Mouse (Mus musculus) adrenal gland, postnatal 10 days (tissue): Measurements from ENCODE around the gene Emsy. TPM values are rescaled to one million over a fixed set of nuclear protein-coding genes. Genes with fewer than 3 reads are reported as not detected.

Experiments
- DNase-seq: peaks from one replicate; pipeline ENCODE4 v3.0.0; 2021; ENCODE audit warnings: mixed read lengths
- total RNA-seq, 2 experiments: library from RNA; stranded (reverse); gene quantifications; 2 replicates each; pipeline ENCODE4 v1.2.3; 2021

Gene Emsy
- total RNA-seq, 2 experiments from 2014 or later: 29.0 to 31.1 TPM

- DNase-seq: peak; percentile 16
These were observed 11.6 kb upstream of the Emsy start for GRCm38 (mm10) chr7:98667956-98668746.

GRCm38 (mm10) chr7:98665726-98666125 is 9.1 kb upstream of the Emsy start:
- peak; percentile 25 for DNase-seq

- DNase-seq: no peak
These were observed 8.6 kb upstream of the Emsy start for GRCm38 (mm10) chr7:98665166-98665565.

GRCm38 (mm10) chr7:98655681-98656530 is 677 bp downstream of the Emsy start:
- DNase-seq: peak; percentile 85

- DNase-seq: no peak
These were observed 4.9 kb downstream of the Emsy start for GRCm38 (mm10) chr7:98651651-98652050.

GRCm38 (mm10) chr7:98644238-98644637 is 12.3 kb downstream of the Emsy start:
- no peak for DNase-seq

- no peak for DNase-seq
These were observed 20.0 kb downstream of the Emsy start for GRCm38 (mm10) chr7:98636607-98637006.

GRCm38 (mm10) chr7:98633032-98633431 is 23.6 kb downstream of the Emsy start:
- no peak for DNase-seq

GRCm38 (mm10) chr7:98629947-98630346 is 26.6 kb downstream of the Emsy start:
- no peak for DNase-seq

GRCm38 (mm10) chr7:98617739-98618138 is 38.8 kb downstream of the Emsy start:
- DNase-seq: no peak

GRCm38 (mm10) chr7:98612936-98613335 is 43.6 kb downstream of the Emsy start:
- no peak for DNase-seq

GRCm38 (mm10) chr7:98608520-98608919 is 48.1 kb downstream of the Emsy start:
- DNase-seq: no peak

- no peak for DNase-seq
These were observed 49.4 kb downstream of the Emsy start for GRCm38 (mm10) chr7:98607158-98607557.

GRCm38 (mm10) chr7:98601715-98602114 is 54.9 kb downstream of the Emsy start:
- no peak for DNase-seq

- DNase-seq: no peak
These were observed 59.2 kb downstream of the Emsy start for GRCm38 (mm10) chr7:98597402-98597801.

- DNase-seq: no peak
These were observed 61.9 kb downstream of the Emsy start for GRCm38 (mm10) chr7:98594731-98595130.

GRCm38 (mm10) chr7:98593276-98593675 is 63.3 kb downstream of the Emsy start:
- no peak for DNase-seq

GRCm38 (mm10) chr7:98589028-98589427 is 67.6 kb downstream of the Emsy start:
- DNase-seq: no peak

- DNase-seq: no peak
These were observed 70.3 kb downstream of the Emsy start for GRCm38 (mm10) chr7:98586313-98586712.

- DNase-seq: no peak
These were observed 72.0 kb downstream of the Emsy start for GRCm38 (mm10) chr7:98584555-98584954.

- no peak for DNase-seq
These were observed 75.3 kb downstream of the Emsy start for GRCm38 (mm10) chr7:98581266-98581665.

GRCm38 (mm10) chr7:98580441-98580840 is 76.1 kb downstream of the Emsy start:
- DNase-seq: no peak

- DNase-seq: no peak
These were observed 76.9 kb downstream of the Emsy start for GRCm38 (mm10) chr7:98579731-98580130.
